Mouse (Mus musculus): ENCODE data around the gene Parvb.
A peak's percentile ranks its signal among the peaks of the same experiment; 100 is the strongest.

The Parvb gene

DNA sequence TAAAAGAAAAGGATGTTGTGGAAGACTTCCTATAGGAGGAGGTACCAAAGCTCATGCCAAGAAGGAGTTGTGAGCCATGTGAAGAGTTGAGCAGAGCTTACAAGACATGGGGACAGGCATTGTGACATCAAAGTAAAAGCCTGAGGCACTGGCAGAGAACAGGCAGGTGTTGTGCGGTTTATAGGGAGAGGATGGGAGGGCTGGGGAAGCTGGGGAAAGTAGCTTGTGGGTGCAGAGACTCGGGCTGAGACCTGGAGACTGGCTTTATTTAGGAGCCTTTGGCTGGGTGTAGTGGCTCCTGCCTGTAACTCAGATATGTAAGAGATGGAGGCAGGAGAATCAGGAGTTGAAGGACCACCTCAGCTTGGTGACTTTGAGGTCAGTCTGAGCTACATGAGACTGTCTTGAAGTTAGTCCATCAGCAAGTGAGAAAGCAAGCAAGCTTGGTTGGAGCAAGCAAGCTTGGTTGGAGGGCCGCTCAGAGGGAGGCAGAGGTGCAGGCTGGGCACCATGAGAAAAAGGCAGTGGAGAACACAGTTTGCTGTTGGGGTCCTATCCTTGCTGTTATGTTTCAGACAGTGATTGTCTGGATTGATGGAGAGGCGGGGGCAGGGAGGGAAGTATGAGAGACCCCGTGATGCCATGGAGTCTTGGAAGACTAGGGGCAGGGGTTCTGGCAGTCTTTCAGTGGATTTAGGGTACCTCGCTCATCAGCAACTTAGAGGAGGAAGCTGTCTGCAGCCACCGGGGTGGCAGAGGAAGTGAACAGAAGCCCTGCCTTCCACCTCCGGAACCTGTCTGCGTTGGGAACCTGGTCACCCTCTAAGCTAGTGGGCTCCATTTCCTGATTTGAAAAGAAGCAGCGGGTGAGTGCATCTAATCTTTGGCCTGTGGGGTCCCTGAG is 92.4 kb downstream of the Parvb start, which contains the start of gene Parvg:
Parvg (plus strand) TSS at position 61 of the 904 bp plus-strand sequence.
- no peak for DNase-seq (ENCODE audit: low read depth, low spot score)

DNA sequence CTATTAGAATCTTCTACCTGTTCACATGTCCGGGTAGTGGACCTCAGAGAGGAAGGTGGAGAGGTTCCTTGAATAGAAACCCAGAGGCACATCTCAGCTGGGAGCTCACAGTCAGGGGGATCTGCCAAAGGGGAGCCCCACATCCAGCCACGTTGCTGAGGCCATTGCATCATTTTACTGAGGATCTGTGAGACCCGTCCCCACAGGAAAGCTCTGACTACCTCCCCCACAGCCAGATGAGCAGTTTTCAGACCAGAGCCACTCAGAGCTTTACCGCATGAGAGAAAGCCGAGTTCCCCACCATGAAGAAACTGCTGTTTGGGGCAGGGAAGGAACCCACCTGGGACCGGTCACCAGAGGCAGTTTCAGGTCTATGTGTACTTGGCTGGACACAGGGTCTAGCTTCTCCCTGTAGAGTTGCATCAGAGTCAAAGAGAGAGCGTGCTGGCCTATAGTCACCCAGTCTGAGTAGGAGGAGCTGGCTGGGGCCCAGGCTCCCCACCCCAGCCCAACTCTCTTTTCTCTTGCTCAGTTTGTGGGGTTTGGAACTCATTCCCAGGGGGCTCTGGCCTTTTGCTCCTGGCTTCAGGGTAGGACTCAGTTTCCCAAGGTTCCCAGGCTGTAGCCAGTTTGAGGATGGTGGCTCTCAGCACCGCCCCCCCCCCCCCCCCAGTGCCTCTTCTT is 93.2 kb downstream of the Parvb start:
- no peak for DNase-seq (ENCODE audit: low read depth, low spot score)

DNA sequence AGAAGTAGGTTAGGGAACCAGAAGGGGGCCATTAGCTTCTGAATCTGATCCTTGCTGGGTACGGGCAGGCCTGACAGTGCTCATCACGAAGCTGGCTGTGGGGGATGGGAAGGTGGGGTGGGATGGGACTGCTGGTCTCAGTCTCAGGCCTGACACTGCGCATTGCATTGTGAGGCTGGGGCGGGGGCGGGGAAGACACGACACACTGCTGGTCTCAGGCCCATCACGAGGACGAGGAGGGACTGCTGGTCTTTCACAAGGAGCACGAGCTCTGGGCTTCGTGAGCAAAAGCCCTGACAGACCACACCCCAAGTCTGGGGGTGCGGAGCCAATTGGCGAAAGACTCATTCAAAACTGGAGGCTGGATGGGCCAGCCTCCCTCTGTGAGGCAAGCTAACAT is 93.9 kb downstream of the Parvb start:
- no peak for DNase-seq (ENCODE audit: low read depth, low spot score)

DNA sequence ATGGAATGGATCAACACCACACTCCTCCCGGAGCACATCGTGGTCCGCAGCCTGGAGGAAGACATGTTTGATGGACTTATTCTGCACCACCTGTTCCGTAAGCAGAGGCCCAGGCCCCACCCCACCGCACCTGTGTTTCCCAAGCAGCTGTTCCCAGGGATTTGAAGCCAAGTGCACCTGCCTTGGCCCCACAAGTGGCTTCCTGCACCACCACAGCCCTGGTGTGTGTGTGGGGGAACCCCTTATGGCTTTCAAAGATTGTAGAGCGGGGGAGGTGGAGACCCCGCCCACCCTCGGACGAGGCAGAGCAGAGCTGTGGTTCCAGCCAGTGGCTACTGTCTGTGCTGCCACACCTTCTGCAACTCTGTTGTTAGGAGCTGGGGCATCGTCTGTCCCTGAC is 97.0 kb downstream of the Parvb start:
- DNase-seq (ENCODE audit: low read depth, low spot score): no peak

DNA sequence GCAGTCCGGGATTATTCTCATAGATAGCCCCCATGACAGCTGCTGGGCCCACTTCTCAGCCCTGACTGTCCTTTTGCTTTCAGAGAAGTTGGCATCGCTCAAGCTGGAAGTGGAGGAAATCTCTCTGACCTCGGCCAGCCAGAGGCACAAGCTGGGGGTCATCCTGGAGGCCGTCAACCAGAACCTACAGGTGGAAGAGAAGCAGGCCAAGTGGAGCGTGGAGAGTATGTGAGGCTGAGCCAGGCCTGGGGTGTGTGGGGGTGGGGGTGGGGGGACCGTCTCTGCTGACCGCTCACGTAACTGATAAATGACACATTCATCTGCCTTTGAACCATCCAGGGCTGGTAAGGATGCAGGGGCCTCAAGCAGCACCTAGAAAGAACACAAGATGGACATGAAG is 98.1 kb downstream of the Parvb start:
- no peak for DNase-seq (ENCODE audit: low read depth, low spot score)

DNA sequence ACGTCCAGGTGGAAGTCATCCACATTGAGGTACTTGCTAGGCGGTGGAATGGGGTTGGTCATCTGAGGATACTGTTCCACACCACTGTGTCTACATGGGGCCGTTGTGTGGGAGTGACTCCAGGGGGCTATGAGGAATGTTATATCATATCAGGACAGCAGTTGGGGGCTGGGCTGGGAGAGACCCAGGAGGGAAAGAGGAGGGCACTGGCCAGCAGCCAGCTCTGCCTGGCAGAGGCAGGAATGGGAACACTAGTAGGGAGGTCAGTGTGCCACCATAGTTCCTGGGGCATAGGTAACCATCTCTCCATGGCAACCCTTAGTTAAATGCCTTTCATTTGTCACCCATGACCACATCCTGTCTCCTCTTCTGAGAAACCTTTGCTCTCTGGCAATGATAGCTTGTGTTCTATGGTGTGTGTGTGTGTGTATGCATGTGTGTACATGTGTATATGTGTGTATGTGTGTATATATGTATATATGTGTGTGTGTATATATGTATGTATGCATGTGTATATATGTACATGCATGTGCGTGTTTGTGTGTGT is 99.3 kb downstream of the Parvb start:
- no peak for DNase-seq (ENCODE audit: low read depth, low spot score)

DNA sequence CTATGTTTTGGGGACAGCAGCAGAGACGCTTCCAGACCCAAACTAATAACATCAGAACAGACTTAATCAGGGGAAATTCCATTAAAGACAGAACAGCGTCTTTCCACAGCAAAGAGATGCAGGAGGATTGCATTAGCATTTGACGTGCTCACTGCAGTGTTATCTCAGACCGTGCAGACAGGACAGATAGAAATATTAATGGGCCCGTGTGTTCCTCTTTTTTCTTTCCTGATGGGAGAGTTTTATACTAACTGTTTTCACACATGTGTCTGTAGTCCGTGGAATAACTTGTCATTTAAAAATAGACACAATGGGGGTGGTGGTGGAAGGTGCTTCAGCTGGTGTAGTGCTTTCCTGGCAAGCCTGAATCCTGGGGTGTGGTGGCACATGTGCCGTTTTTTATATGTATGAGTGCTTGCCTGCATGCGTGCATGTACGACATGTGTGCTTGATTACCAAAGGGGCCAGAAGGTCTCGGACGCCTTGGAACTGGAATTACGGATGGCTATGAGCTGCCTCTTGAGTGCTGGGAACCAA is 104.5 kb downstream of the Parvb start:
- peak; percentile 18 for DNase-seq (ENCODE audit: low read depth, low spot score)

DNA sequence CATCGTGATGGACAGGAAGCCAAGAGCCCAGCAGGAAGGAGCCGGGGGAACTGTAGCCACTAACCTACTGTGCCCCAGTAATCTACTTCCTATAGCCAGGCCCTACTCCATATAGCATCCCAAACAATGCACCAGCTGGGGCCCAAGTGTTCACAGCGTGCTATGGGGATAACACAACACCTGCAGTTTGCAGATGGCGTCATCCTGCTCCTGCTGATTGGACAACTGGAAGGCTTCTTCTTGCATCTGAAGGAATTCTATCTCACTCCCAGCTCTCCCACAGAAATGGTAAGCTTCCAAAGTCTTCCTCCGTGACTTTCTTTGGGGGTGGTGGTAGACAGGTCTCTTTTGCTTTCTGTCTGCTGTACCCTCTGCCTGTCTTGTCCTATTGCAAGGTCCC is 105.8 kb downstream of the Parvb start:
- no peak for DNase-seq (ENCODE audit: low read depth, low spot score)

DNA sequence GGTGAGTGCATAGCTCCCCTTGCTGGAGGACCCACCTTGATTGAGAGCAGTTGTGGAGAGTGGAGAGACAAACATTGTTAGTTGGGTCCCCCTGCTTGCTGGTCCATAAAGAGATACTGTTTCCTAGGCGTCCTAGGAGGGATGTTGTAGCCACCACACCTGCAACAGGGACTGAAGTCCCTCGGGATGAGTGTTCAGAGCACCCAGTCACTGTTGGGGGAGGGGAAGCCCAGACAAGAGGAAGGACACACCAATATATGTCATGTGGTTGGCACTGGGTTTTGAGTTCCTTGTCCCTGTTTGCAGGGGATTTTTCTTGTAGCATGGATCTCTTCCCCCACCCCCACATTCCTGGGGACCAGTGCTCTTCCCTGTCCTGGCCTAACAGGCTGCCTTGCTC is 109.1 kb downstream of the Parvb start:
- no peak for DNase-seq (ENCODE audit: low read depth, low spot score)

DNA sequence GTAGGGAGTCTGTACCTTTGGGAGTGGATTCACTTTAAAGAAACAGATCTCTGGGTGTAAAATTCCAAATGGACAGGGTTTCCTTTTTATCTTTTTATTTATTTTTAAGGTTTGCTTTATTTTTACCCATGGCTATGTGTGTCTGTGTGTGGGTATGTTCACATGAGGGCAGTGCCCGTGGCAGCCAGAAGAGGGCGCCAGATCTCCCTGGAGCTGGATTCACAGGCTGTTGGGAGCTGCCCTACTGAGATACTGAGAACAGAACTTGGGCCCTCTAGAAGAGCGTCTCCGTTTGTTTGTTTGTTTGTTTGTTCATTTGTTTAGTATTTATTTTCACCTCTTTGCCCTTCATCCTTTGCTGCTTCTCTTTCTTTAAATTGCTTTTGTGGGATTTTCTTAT is 116.9 kb downstream of the Parvb start:
- DNase-seq (ENCODE audit: low read depth, low spot score): no peak

DNA sequence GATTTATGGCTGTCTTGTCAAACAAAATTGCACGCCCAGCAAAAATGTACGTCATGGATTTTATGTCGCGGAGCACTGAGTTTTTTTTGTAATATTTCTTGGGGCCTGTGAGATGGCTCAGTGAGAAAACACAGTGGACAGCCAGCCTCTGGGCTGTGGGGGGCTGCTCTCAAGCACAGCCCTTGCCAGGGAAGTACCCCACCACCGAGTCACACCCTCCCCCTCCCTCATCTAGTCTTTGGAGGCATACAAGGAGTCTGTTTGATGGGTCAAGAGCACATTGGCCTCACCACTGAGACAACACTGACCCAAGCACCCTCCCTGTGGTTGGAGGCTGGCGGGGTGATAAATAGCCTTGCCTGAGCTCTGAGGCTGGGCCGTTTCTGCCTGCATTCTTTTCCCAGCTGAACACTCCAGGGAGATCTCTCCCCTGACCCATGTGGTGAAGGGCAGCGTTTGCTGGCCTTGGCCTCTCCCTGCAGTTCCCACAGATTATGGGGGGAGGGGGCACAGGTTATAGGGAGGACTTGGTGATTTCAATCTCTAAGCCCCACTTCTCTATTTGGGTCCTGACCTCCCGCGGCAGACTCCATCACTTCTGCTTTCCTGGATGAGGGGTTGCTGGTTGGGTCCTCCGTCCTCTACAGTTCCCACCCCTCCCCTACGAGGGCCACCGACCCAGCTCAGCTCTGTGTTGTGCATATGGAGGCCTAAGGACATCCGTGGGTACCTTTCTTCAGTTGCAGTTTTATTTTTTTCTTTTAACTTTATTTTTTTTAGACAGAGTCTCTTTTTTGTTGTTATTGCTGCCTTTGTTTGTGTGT is 118.3 kb downstream of the Parvb start:
- DNase-seq (ENCODE audit: low read depth, low spot score): no peak

DNA sequence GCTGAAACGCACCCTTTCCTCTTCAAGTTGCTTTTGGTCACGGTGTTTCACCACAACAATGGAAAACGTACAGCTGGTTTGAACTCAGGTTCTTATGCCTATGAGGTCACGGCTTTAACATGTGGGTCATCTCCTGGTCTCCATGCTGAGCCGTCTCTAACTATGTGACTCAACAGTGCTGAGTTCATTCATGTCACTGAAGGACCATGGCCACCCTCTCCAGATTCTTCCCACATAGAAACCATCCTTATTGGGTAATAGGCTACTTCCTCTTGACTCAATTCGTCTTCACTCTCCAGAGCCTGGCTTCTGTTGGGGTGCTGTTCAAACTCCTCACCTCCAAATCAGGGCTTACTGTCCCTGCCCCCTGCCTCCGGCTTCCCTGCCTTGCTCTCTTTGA is 119.5 kb downstream of the Parvb start:
- no peak for DNase-seq (ENCODE audit: low read depth, low spot score)

DNA sequence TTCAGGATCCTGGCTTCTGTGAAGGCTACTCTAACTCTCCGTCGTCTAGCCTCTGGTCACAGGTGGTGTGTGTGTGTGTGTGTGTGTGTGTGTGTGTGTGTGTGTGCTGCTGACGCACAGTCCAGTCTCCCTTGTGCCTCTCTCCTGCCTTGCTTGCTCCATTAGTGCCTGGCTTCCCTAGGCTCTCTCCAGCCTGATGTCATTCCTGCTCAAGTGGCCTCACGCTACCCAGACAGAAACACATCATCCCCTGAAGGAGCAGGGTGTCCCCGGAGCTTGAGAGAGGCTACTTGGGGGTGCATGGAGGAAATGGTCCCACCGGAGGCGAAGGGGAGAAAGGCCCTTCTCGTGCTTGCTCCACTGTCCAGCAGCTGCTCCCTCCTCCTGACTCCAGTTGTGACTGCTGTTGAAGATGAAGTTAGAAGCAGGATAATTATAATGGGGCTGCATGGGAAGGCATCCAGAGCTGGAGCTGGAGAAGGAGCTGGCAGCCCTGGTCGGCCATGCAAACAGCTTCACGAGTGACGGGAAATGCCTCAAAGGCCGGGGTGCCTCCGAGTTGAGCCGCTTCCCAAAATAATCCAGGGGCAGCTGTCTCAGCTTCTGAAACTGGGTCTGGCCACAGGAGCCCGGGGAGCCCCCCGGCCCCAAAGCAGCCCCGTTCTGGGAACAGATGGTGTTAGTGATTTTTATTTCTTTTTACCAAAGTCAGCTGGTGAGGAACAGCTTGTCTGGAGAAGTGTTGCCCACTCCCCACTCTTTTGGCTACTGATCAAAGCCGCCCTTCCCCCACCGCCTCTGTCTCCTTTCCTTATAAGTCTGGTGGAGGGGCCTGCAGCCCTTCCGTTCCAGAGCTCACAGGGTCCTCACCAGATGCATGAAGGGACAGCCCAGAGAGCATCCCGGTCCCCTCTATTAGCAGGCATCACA is 120.3 kb downstream of the Parvb start:
- peak; percentile 17 for DNase-seq (ENCODE audit: low read depth, low spot score)

DNA sequence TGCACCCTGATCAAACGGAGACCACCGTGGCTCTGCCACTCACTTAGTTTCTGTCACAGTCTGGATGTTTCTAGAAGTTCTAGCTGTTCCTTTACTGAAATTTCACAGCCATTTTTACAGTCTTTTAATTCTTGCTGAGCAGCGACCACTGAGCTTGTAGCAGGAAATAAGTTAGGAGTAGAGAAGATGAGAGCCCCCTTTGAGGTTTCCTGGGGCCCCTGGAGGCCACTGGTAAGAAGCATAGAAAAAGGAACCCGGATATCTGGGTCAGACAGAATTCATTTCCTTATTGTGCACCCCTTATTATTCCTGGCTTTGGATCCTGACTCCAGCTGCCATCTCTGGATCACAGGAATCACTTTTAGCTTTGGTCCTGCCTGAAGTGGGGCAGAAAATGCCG is 123.2 kb downstream of the Parvb start:
- no peak for DNase-seq (ENCODE audit: low read depth, low spot score)

DNA sequence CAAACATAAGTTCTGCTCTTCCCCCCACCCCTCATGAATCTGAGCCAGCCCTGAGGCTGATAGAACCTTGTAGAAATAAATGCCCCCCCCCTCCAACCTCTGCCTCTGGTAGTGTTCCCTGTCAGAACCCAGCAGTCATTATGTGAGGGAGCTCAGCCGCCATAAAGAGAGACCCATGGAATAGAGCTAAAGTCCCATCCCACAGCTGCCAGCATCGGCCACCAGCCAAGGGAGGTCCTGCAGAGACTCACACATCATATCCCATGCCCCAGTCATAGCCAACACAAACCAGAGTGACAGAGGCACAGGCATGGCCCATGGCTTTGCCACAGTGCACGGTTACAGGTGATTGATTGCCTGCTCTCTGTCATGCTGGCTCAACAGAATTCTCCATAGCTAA is 132.9 kb downstream of the Parvb start:
- no peak for DNase-seq (ENCODE audit: low read depth, low spot score)
